Mouse (Mus musculus): Measurements from ENCODE around the gene Gm20388.

DNA sequence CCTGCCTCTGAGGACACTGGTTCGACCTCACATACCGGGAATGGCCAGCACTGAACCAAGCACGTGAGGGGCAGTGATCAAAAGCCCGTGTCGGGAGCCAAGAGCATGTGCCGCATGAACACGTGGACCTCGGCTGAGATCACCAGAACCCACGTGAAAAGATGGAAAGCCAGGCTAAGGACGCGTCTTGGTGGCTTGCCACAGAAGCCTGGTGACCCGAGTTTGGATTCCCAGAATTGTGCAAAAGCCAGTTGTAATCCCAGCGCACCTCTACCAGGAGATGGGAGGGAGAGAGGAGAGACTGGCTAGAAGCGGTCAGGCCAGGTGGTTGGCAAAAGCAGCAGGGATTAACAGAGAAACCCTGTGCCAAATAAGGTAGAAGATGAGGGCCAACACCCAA, 2605.1 kb downstream of the Gm20388 start:
- TF ChIP-seq CTCF (IDR thresholded peaks at IDR 0.05; ENCODE audit: low read depth), result no peak
- no peak for TF ChIP-seq EP300 (IDR thresholded peaks at IDR 0.05; ENCODE audit: low read depth)
